Mouse (Mus musculus) heart, postnatal 4 days (tissue): ENCODE results near the gene Crebrf. TPM values are rescaled to one million over a fixed set of nuclear protein-coding genes. Genes with fewer than 3 reads are reported as not detected.

Source experiments
- DNase-seq: peaks from one replicate; pipeline ENCODE4 v3.0.0; 2021
- total RNA-seq, 2 experiments: library from RNA; stranded (reverse); gene quantifications; 2 replicates each; pipeline ENCODE4 v1.2.3; 2021

Gene Crebrf
- total RNA-seq, 2 experiments from 2014 or later, result 17.5 to 20.8 TPM

DNA sequence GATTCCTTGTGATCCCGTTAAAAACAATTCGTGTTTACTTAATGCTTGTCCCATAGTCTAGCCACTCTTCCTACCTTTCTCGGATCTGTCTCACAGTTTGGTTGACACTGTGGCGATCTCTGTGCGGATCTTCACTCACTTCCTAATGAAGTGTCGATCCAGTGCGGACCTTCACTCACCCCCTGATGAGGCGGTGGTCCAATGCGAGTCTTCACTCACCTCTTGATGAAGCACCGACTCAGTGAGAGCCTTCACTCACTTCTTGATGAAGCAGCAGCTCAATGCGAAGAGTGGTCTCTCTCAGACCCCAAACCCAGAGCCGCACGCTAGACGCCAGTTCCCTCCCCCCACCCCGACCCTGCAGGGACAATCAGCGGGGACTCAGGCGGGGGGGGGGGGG, 110.7 kb downstream of the Crebrf start:
- no peak for DNase-seq

Other genes starting within 250 kb of the Crebrf start
- 100 to 1,000 TPM; 109 to 115 TPM for gene Ergic1, start 154.2 kb upstream of the Crebrf start, total RNA-seq
- 10 to 100 TPM; 66.9 to 69.5 TPM for gene Dusp1, start 153.5 kb upstream of the Crebrf start, total RNA-seq
- gene Atp6v0e, start 52.4 kb upstream of the Crebrf start, total RNA-seq, result 10 to 100 TPM; 85.3 to 85.5 TPM
- 10 to 100 TPM; 41.4 to 43.0 TPM for gene Bnip1, start 65.4 kb downstream of the Crebrf start, total RNA-seq
- gene Nkx2-5, start 129.4 kb downstream of the Crebrf start, total RNA-seq, result 100 to 1,000 TPM; 123 to 128 TPM
- gene Kifc5b, start 201.4 kb downstream of the Crebrf start, total RNA-seq, result 10 to 100 TPM; 15.0 to 15.2 TPM
- 1 to 10 TPM; 9.9 to 10.0 TPM for gene Phf1, start 217.4 kb downstream of the Crebrf start, total RNA-seq
- 100 to 1,000 TPM in 1 of 2 experiments, 10 to 100 TPM in 1; 97.2 to 106 TPM for gene Cuta, start 223.9 kb downstream of the Crebrf start, total RNA-seq
- gene Syngap1, start 225.6 kb downstream of the Crebrf start, total RNA-seq, result 10 to 100 TPM; 12.6 to 13.4 TPM